Mouse (Mus musculus) hindbrain, embryonic 11.5 days (tissue): ENCODE results near the gene Retreg1. TPM values are rescaled to one million over a fixed set of nuclear protein-coding genes. Genes with fewer than 3 reads are reported as not detected.

Experiments used
- ATAC-seq: fragments of 200-750 bp; cut with Nextera tagmentation; 2 replicates; pipeline ENCODE4 v1.8.0; 2017; ENCODE audit warnings: mild to moderate bottlenecking, moderate TSS enrichment, moderate library complexity; ENCODE audit not compliant: low FRiP score
- DNase-seq: peaks from one replicate; pipeline ENCODE4 v3.0.0-alpha.2; 2015; ENCODE audit warnings: low spot score
- H3K27ac ChIP-seq: fragments of 300-500 bp; sonication (generic); 2 replicates; pipeline ENCODE4 v1.5.1; 2014; ENCODE audit warnings: mild to moderate bottlenecking, low read depth, low read length
- H3K27me3 ChIP-seq: fragments of 300-500 bp; sonication (generic); 2 replicates; pipeline ENCODE4 v1.6.1; 2014; ENCODE audit warnings: mild to moderate bottlenecking, low read length, moderate library complexity, mixed read lengths; ENCODE audit not compliant: control insufficient read depth, insufficient read depth
- H3K36me3 ChIP-seq: fragments of 300-500 bp; sonication (generic); 2 replicates; pipeline ENCODE4 v1.6.1; 2014; ENCODE audit warnings: mild to moderate bottlenecking, low read length, moderate library complexity, mixed read lengths; ENCODE audit not compliant: control insufficient read depth, insufficient read depth
- H3K4me1 ChIP-seq: fragments of 300-500 bp; sonication (generic); replicated peaks from 2 replicates; pipeline ENCODE4 v1.6.1; 2014; ENCODE audit warnings: low read length, mixed read lengths; ENCODE audit not compliant: control insufficient read depth, insufficient read depth
- H3K4me2 ChIP-seq: fragments of 300-500 bp; sonication (generic); replicated peaks from 2 replicates; pipeline ENCODE4 v1.6.1; 2014; ENCODE audit warnings: mild to moderate bottlenecking, low read depth, low read length
- H3K4me3 ChIP-seq: fragments of 300-500 bp; sonication (generic); 2 replicates; pipeline ENCODE4 v1.5.1; 2014; ENCODE audit warnings: low read depth, low read length
- H3K9ac ChIP-seq: fragments of 300-500 bp; sonication (generic); 2 replicates; pipeline ENCODE4 v1.6.1; 2014; ENCODE audit warnings: low read depth, low read length
- H3K9me3 ChIP-seq: fragments of 300-500 bp; sonication (generic); 2 replicates; pipeline ENCODE4 v1.6.1; 2016; ENCODE audit warnings: low read length; ENCODE audit not compliant: control insufficient read depth
- WGBS: fragments of 180-500 bp; shearing (Covaris S2); extraction: QIAGEN DNeasy Blood & Tissue Kit; methylation state at CpG from one replicate; pipeline ENCODE4 v1.1.7; 2014; 5-methylcytosine and 5-hydroxymethylcytosine counted together
- polyA plus RNA-seq: library from polyadenylated mRNA; unstranded; fragments of >200 nt; fragmentation: Nextera tagmentation; extraction: Ambion mirVana; gene quantifications from 2 replicates; pipeline ENCODE4 v1.2.1, GENCODE M21; 2014

Retreg1 gene
- polyA plus RNA-seq, 1 experiment from 2014 or later, result 4.6 TPM

- H3K4me2 ChIP-seq, result no peak overlapping the region
- no peak for ATAC-seq
- H3K27me3 ChIP-seq, result no peaks in the 10 kb centered on the region
- H3K4me3 ChIP-seq, result no peak overlapping the region
- H3K9ac ChIP-seq, result no peak overlapping the region
- no peaks in the 10 kb centered on the region for H3K9me3 ChIP-seq
- whole genome bisulfite sequencing, result 92% methylated on average over 6 of the region's 6 CpGs
- DNase-seq, result no peak
- H3K4me1 ChIP-seq, result no peaks in the 10 kb centered on the region
- H3K36me3 ChIP-seq, result no peaks in the 10 kb centered on the region
- H3K27ac ChIP-seq, result no peak overlapping the region
These were observed 23.1 kb downstream of the Retreg1 start for GRCm38 (mm10) chr15:25866106-25866505.

GRCm38 (mm10) chr15:25869129-25869528, 26.1 kb downstream of the Retreg1 start:
- Histone ChIP-seq H3K4me3 (no peak overlapping the region), H3K9me3 (no peaks in the 10 kb centered on the region), H3K27me3 (no peaks in the 10 kb centered on the region), H3K4me1 (no peaks in the 10 kb centered on the region), H3K27ac (no peak overlapping the region), H3K9ac (no peak overlapping the region), H3K36me3 (no peaks in the 10 kb centered on the region), H3K4me2 (no peak overlapping the region)
- DNase-seq, result no peak
- WGBS, result 80% methylated on average over 5 of the region's 5 CpGs
- ATAC-seq, result no peak

- DNase-seq (no peak), ATAC-seq (no peak)
- Histone ChIP-seq H3K4me2 (no peak overlapping the region), H3K27ac (no peak overlapping the region), H3K9ac (no peak overlapping the region), H3K4me1 (no peaks in the 10 kb centered on the region), H3K36me3 (no peaks in the 10 kb centered on the region), H3K9me3 (no peaks in the 10 kb centered on the region), H3K4me3 (no peak overlapping the region), H3K27me3 (no peaks in the 10 kb centered on the region)
- WGBS, result 97% methylated on average over 7 of the region's 7 CpGs
These were observed 28.5 kb downstream of the Retreg1 start for GRCm38 (mm10) chr15:25871470-25871869.

GRCm38 (mm10) chr15:25872118-25872517, 29.1 kb downstream of the Retreg1 start:
- no peak for ATAC-seq

GRCm38 (mm10) chr15:25872657-25873056, 29.7 kb downstream of the Retreg1 start:
- H3K9ac ChIP-seq, result no peak overlapping the region
- H3K36me3 ChIP-seq, result no peaks in the 10 kb centered on the region
- no peak for DNase-seq
- H3K4me1 ChIP-seq, result no peaks in the 10 kb centered on the region
- H3K9me3 ChIP-seq, result no peaks in the 10 kb centered on the region
- no peak overlapping the region for H3K27ac ChIP-seq
- no peak overlapping the region for H3K4me2 ChIP-seq
- 90% methylated on average over 9 of the region's 9 CpGs for WGBS
- H3K4me3 ChIP-seq, result no peak overlapping the region
- no peaks in the 10 kb centered on the region for H3K27me3 ChIP-seq
- ATAC-seq, result no peak

More at GRCm38 (mm10) chr15:25872118-25872517, 29.1 kb downstream of the Retreg1 start:
- H3K9ac ChIP-seq, result no peak overlapping the region
- no peaks in the 10 kb centered on the region for H3K36me3 ChIP-seq
- no peak for DNase-seq
- H3K27me3 ChIP-seq, result no peaks in the 10 kb centered on the region
- H3K4me3 ChIP-seq, result no peak overlapping the region
- WGBS, result 69% methylated on average over 9 of the region's 9 CpGs
- H3K4me2 ChIP-seq, result no peak overlapping the region
- no peaks in the 10 kb centered on the region for H3K4me1 ChIP-seq
- no peaks in the 10 kb centered on the region for H3K9me3 ChIP-seq
- H3K27ac ChIP-seq, result no peak overlapping the region

GRCm38 (mm10) chr15:25873536-25873935, 30.6 kb downstream of the Retreg1 start:
- DNase-seq (no peak), ATAC-seq (no peak)
- no peaks in the 10 kb centered on the region for H3K36me3 ChIP-seq
- no peaks in the 10 kb centered on the region for H3K4me1 ChIP-seq
- 88% methylated on average over 1 of the region's 1 CpGs for WGBS
- no peak overlapping the region for H3K4me3 ChIP-seq
- no peaks in the 10 kb centered on the region for H3K9me3 ChIP-seq
- no peak overlapping the region for H3K27ac ChIP-seq
- no peaks in the 10 kb centered on the region for H3K27me3 ChIP-seq
- H3K4me2 ChIP-seq, result no peak overlapping the region
- no peak overlapping the region for H3K9ac ChIP-seq

GRCm38 (mm10) chr15:25876601-25877161, 33.7 kb downstream of the Retreg1 start:
- no peak overlapping the region for H3K4me2 ChIP-seq
- H3K9me3 ChIP-seq, result no peaks in the 10 kb centered on the region
- H3K36me3 ChIP-seq, result no peaks in the 10 kb centered on the region
- ATAC-seq (0 out of 2 replicates have a peak, but pooled peaks have one; percentile 23), DNase-seq (no peak)
- no peak overlapping the region for H3K9ac ChIP-seq
- H3K4me3 ChIP-seq, result no peak overlapping the region
- H3K27ac ChIP-seq, result no peak overlapping the region
- H3K27me3 ChIP-seq, result no peaks in the 10 kb centered on the region
- 44% methylated on average over 15 of the region's 15 CpGs for WGBS
- H3K4me1 ChIP-seq, result no peaks in the 10 kb centered on the region

- Histone ChIP-seq H3K4me2 (no peak overlapping the region), H3K27me3 (no peaks in the 10 kb centered on the region), H3K27ac (no peak overlapping the region), H3K36me3 (no peaks in the 10 kb centered on the region), H3K4me3 (no peak overlapping the region), H3K9me3 (no peaks in the 10 kb centered on the region), H3K4me1 (no peaks in the 10 kb centered on the region), H3K9ac (no peak overlapping the region)
- DNase-seq (peak; percentile 45), ATAC-seq (peak; percentile 68; the same call in 1 of the 2 replicates)
- 31% methylated on average over 7 of the region's 7 CpGs for WGBS
These were observed 34.8 kb downstream of the Retreg1 start for GRCm38 (mm10) chr15:25877798-25878197.

- no peak overlapping the region for H3K27ac ChIP-seq
- no peak overlapping the region for H3K4me3 ChIP-seq
- H3K36me3 ChIP-seq, result no peaks in the 10 kb centered on the region
- no peaks in the 10 kb centered on the region for H3K9me3 ChIP-seq
- H3K9ac ChIP-seq, result no peak overlapping the region
- H3K27me3 ChIP-seq, result no peaks in the 10 kb centered on the region
- H3K4me1 ChIP-seq, result no peaks in the 10 kb centered on the region
- H3K4me2 ChIP-seq, result no peak overlapping the region
- ATAC-seq (no peak), DNase-seq (no peak)
- WGBS, result 75% methylated on average over 6 of the region's 6 CpGs
These were observed 36.2 kb downstream of the Retreg1 start for GRCm38 (mm10) chr15:25879229-25879628.
